Mouse (Mus musculus) thymus, postnatal 10 days (tissue): ENCODE measurements around the gene Psmb11.

Source experiments
- DNase-seq, 2 experiments: peaks; one replicate each; pipeline ENCODE4 v3.0.0; 2021; ENCODE audit warnings: low spot score in 2 of 2

Gene Psmb11

GRCm38 (mm10) chr14:54621133-54621532, at the start of gene Psmb11:
Psmb11 (plus strand) TSS chr14:54621433.
- no peak for DNase-seq

DNA sequence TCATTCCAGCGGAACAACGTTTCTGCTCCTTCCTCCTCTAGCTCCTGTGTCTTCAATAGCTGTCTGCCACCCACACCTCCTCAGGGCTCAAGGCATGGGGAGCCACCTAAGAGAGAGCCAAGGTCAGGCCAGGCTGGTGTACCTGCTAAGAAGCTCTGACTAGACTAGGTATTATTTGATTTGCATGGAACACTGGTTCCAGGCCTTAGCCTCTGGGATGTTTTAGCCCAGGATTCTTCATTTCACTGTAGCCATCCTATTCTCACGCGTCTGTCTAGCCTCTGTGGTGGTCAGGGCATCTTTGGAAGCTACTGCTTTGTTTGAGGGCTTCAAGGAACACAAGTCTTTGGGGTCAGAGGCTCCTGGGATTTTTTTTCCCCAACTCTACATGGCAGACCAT, 49.1 kb upstream of the Psmb11 start:
- no peak for DNase-seq

DNA sequence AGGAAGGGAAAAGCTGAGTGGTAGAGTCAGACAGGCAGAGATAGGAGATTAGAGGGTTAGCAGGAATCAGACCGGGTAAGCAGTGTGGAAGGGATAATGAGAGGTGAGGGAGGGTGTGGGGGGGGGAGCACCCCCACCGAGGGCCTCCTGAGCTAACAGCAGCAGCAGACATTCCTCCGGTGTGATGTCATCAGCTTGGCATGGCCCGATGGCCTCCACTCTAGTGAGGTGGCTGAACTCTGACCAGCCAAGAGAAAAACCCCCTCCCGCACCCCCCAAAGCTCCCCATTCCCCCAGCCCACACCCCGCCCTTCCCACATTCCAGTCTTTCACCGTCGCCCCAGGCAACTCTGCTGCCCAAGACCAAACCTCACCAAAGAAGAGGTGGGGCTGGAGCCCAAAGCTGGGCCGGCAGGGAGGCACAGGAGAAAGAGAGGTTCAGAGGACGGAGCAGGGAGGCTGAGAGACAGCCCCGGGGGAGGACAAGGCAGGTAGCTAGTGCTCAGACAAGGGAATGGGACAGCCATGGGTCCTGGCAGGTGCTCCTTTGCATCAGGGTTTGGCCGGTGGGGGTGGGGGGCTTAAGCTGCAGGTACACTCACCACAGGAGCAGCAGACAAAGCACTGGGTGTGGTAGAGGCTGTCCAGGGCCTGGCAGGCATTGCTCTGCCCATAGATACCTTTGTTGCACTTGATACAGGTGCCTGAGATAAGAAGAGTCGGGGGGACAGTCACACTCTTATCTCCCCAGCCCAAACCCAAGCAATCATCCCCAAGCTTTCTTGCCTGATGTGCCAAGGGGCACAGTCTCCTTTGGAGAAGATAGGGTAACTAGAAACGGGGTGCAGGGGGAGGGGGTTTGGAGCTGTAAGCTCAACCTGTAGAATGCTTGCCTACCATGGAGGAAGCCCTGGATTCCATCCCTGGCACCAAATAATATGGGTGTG, 48.2 kb upstream of the Psmb11 start:
- no peak for DNase-seq

GRCm38 (mm10) chr14:54574253-54574652, 47.0 kb upstream of the Psmb11 start:
- DNase-seq, result no peak

DNA sequence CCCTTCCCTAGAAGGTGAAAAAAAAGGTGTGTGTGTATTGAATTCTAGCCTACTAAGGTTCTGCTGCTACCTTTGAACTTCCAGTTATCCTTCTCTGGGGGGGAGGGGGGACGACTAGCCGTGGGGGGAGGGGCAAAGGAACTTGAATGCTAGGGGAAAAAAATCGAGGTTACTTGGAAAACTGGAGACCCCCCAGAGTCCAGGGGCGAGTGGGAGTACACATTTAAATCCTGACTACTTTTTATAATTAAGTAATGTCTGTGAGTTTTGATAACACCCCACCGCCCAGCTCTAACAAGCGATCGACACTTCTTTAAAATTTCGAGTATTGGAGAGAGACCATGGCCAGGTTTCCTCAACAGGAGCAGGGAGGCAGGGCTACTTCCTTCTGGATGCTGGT, 46.2 kb upstream of the Psmb11 start:
- no peak for DNase-seq

DNA sequence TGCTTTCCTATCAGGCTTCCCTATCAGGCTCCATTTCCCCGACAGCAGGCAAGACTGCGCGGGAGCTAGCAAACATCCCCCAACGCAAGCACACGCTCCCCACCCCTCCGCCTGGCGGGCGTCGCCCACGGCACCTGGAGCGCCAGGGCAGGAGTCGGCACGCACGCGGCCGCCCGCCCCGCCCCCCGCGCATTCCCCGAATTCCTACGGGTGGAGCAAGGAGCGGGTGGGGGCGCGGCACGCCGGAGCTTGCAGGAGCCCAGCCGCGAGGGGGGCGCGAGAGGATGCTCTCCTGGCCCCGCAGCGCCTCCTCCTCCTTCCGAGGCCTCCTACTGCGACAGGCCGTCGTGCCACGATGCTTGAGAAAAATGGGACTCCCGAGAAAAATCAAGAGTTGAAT, 45.6 kb upstream of the Psmb11 start:
- DNase-seq, result peak in 1 of 2 experiments; percentile 43

- no peak for DNase-seq
These were observed 44.8 kb upstream of the Psmb11 start for GRCm38 (mm10) chr14:54576241-54577088.

GRCm38 (mm10) chr14:54577089-54577982, 43.9 kb upstream of the Psmb11 start, which contains the start of gene Ajuba:
Ajuba (minus strand) TSS chr14:54577558.
- DNase-seq, result peak; percentile 20 to 28

DNA sequence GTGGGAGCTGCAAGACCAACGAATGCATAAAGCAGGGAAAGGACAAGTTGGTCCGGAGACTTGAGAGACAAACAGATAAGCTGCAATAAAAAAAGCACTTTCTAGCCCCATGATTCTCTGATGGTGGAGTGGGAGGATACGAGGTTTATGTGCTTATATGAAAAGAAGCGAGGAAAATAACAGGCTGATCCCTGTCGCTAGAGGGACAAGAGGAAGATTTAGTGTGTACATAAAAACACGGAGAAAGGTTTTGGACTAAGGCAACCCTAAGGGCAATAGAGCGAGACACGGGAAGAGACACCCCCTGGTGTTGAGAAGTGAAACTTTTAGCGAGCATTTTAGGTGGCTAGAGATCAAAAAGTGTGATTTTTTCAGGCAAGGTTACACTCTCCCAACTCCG, 43.2 kb upstream of the Psmb11 start:
- peak; percentile 29 to 60 for DNase-seq

GRCm38 (mm10) chr14:54579638-54580037, 41.6 kb upstream of the Psmb11 start:
- no peak for DNase-seq

DNA sequence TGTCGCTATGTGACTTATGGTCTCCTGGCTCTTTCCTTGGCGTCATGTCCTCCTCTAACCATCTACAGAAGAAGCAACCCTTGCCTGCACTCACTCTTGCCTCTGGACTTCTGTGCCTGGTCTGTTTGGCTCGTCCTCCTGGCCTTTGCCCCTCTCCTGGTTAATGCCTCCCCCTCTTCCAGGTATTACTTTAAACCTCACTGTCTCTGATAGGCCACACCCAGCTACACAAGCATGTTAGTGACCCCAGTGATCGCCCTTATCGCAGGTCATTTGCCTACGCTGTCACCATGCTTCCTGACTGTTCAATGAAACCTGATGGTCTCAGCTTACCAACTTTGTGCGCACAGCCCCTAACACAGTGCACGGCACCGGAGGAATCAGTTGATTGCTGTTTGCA, 38.7 kb upstream of the Psmb11 start:
- DNase-seq, result no peak

DNA sequence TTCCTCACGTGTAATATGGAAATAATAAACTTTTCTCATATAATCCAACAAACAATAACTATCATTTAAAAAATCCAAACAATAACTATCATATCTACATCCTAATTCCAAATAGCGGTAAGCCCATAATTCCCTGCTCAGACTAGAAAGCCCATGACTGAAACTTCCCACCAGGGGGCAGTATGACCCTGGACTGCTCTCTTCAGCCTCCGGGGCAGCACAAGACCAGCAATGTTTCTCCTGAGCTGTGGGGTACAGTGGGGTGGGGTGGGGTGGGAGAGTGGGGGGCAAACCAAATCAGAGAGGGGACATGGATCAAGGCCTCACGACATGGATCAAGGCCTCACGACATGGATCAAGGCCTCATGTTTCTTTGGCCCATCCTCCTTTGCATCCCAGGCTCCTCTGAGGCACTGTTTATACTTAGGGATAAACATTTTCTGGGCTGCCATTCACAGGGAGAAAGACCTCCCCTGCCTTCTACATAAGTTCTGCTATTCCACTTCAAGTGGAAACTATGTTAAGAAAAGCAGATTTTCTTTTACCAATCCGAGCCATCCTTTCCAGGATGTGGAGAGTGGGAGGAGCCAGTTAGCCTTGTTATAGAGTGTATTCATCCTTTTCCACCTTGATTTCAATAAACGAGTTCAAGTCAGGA, 37.4 kb upstream of the Psmb11 start:
- peak in 1 of 2 experiments; percentile 67 for DNase-seq

GRCm38 (mm10) chr14:54591056-54591455, 30.2 kb upstream of the Psmb11 start:
- DNase-seq, result no peak

DNA sequence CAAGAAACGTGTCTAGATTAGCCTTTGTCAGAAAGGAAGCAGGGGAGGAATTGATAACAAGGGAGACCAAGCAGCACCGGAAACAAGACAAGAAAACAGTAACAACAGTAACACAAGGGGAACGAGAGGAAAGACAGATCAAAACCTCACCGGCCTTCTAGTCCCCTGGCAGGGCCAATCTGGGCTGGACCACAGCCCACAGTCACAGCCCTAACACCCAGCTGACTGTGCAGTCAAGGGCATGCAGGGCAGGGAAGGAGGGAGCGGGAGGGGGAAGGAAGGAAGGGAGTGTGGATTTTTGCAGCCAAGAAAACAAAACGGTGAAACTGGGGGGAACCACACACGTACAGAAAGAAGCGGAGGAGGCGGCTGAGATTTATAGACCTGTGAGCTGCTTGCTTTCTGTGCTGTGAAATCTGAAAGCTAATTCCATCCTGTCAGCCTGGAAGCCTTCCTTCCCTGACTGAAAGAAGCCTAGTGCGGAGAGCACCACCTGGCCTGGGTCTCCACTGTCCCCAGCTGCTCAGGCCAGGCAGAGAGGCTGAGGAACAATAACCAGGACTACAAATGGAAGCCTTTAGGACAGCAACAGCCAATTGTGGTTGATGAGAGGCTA, 28.8 kb upstream of the Psmb11 start:
- DNase-seq, result no peak

DNA sequence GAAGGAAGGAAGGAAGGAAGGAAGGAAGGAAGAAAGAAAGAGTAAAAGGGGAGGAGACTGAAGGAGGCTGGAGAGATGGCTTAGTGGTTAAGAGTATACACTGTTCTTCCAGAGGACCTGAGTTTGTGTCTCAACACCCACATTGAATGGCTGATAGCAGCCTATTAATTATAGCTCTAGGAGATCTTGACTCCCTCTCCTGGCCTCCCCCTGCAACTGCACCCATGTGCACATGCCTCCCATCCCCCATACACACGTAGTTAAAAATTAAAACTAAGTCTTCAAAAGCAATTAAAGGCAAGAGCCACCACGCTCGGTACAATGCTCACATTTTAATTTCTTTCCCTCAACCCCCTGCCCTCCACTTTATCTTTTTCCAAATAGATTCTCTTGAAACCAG, 27.2 kb upstream of the Psmb11 start:
- DNase-seq, result no peak

GRCm38 (mm10) chr14:54594631-54595414, 26.4 kb upstream of the Psmb11 start:
- no peak for DNase-seq

DNA sequence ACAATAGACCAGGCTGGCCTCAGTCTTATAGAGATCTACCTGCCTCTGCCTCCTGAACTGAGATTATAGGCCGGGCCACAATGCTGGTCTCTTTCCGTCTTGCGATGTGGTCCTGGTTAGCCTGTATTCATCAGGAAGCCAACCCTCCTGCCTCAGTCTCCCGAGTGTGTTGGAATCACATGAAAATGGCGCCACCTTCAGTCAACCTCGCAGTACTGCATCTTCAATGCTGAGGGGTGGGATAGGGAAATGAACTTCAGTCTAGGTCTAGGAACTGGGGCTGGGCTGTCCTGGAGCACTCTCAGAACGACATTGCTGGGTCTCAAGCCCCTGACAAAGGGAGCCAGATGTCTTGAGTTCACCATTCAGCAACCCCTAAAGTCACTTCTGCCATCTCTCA, 24.1 kb upstream of the Psmb11 start:
- DNase-seq, result no peak

DNA sequence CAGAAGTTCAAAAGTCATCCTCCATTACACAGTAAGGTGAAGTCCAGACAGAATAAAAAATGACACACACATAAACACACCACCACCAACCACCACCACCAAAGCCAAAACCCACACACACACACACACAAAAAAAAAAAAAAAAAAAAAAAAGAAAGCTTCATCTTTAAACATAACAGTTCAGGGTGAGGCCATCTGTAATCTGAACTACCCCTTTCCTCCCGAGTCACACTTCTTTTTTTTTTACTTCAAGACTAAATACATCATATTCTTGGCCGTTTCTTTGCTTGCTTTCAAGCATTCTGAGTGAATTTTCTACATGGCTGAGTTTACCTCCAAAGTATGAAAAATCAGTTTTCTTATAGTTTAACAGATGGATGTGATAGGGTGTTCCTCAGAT, 19.6 kb upstream of the Psmb11 start:
- no peak for DNase-seq

GRCm38 (mm10) chr14:54602613-54603012, 18.6 kb upstream of the Psmb11 start:
- no peak for DNase-seq
